Mouse (Mus musculus) midbrain, embryonic 11.5 days (tissue): Measurements from ENCODE around the gene Tmem151b. TPM values are rescaled to one million over a fixed set of nuclear protein-coding genes. Genes with fewer than 3 reads are reported as not detected.

Source experiments
- ATAC-seq: fragments of 200-750 bp; cut with Nextera tagmentation; 2 replicates; pipeline ENCODE4 v1.8.0; 2017; ENCODE audit warnings: moderate TSS enrichment, moderate library complexity; ENCODE audit not compliant: low FRiP score
- DNase-seq: peaks from one replicate; pipeline ENCODE4 v3.0.0; 2015; ENCODE audit warnings: low spot score; ENCODE audit errors: missing footprints
- H3K27ac ChIP-seq: fragments of 300-500 bp; sonication (generic); 2 replicates; pipeline ENCODE4 v1.5.1; 2014; ENCODE audit warnings: low read depth, low read length
- H3K27me3 ChIP-seq: fragments of 300-500 bp; sonication (generic); 2 replicates; pipeline ENCODE4 v1.6.1; 2014; ENCODE audit warnings: mild to moderate bottlenecking, low read length, moderate library complexity, mixed read lengths; ENCODE audit not compliant: control insufficient read depth, insufficient read depth
- H3K36me3 ChIP-seq: fragments of 300-500 bp; sonication (generic); 2 replicates; pipeline ENCODE4 v1.6.1; 2014; ENCODE audit warnings: mild to moderate bottlenecking, low read length, moderate library complexity, mixed read lengths; ENCODE audit not compliant: control insufficient read depth, insufficient read depth
- H3K4me1 ChIP-seq: fragments of 300-500 bp; sonication (generic); 2 replicates; pipeline ENCODE4 v1.6.1; 2014; ENCODE audit warnings: low read length; ENCODE audit not compliant: control insufficient read depth, insufficient read depth
- H3K4me2 ChIP-seq: fragments of 300-500 bp; sonication (generic); 2 replicates; pipeline ENCODE4 v1.6.1; 2014; ENCODE audit warnings: mild to moderate bottlenecking, moderate library complexity
- H3K4me3 ChIP-seq: fragments of 300-500 bp; sonication (generic); 2 replicates; pipeline ENCODE4 v1.5.1; 2014; ENCODE audit warnings: low read depth, low read length
- H3K9ac ChIP-seq: fragments of 300-500 bp; sonication (generic); 2 replicates; pipeline ENCODE4 v1.6.1; 2014; ENCODE audit warnings: low read length
- H3K9me3 ChIP-seq: fragments of 300-500 bp; sonication (generic); 2 replicates; pipeline ENCODE4 v1.6.1; 2016; ENCODE audit warnings: low read length; ENCODE audit not compliant: control insufficient read depth
- WGBS: fragments of 180-500 bp; shearing (Covaris S2); extraction: QIAGEN DNeasy Blood & Tissue Kit; methylation state at CpG from one replicate; pipeline ENCODE4 v1.1.7; 2014; 5-methylcytosine and 5-hydroxymethylcytosine counted together
- polyA plus RNA-seq: library from polyadenylated mRNA; unstranded; fragments of >200 nt; fragmentation: Nextera tagmentation; extraction: Ambion mirVana; gene quantifications from 2 replicates; pipeline ENCODE4 v1.2.1, GENCODE M21; 2014

Tmem151b gene
- polyA plus RNA-seq, 1 experiment from 2014 or later: 6.2 TPM

DNA sequence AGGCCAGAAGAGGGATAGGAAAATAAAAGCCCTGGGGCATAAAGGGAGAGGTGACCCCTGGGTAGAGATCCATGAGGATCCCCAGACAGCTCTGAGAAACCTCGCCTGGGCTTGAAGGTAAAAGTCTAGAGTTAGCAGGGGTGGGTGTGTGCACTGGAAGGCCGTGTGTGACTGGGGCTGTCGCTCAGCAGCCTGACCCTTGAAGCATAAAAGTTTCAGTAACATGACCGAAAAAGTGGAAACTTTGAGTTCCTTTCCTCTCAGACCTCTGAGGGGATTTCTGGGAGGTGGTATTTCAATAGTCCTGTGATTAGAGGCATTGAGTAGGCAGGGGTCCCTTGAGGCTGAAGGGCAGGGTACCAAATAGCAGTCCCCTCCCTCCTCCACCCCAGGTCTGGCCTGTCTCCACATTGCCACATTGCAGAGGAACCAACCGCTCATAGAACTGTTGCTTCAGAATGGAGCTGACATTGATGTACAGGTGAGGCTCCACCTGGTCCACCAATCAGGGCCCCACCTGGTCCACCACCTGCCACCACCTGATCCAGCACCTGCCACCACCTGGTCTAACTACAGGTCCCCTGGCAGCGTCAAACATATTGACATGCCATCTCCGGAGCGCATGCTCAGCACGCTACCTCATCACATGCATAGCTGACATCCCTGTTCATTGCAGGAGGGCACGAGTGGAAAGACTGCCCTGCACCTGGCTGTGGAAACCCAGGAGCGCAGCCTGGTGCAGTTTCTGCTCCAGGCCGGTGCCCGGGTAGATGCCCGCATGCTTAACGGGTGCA is 10.5 kb upstream of the Tmem151b start:
- H3K36me3 ChIP-seq: no peaks in the 10 kb centered on the region
- peaks cover 10% of the 10 kb centered on the region for H3K4me1 ChIP-seq
- no peak overlapping the region for H3K27ac ChIP-seq
- ATAC-seq (no peak), DNase-seq (no peak)
- H3K9ac ChIP-seq: no peak overlapping the region
- H3K4me2 ChIP-seq: no peak overlapping the region
- H3K9me3 ChIP-seq: no peaks in the 10 kb centered on the region
- H3K4me3 ChIP-seq: no peak overlapping the region
- H3K27me3 ChIP-seq: peaks cover 7% of the 10 kb centered on the region; the same call in 1 of the 2 replicates
- WGBS: 91% methylated on average over 15 of the region's 15 CpGs

DNA sequence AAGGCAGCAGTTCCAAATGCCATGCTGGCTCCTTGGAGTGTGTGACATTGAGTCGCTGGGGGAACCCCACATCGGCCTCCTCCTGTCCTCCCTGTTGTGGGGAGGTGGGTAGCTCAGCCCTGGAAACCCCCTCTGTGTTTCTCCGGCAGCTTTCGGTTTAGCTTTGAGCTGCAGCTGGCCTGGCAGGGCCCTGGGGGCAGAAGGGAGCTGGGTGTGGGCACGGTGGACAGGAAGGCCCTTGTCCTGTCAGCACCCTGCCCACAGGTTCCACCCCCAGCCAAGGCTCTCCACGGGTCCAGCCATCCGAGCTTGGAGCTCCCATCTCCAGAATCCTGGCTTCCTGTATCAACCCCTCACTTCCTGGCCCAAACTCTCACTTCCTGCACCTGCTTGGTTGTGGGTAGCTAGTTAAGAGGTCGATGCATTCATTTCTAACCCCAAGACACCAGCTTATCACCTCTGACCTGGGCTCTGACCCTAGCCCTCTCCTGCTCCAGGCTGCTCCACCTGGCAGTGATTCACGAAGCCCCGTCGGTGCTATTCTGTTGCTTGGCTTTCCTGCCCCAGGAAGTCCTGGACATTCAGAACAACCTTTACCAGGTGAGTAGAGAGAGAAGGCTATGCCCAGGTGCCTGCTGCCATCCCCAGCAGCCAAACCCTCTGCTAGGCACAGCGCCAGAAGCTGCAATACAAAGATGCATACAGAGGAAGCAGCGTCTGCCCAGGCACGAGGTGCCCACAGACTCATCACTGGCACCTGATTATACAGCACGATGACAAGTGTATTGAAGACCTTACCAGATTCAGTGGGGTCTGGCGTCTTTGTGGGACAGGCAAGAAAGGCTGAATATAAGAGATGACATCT is 8.8 kb upstream of the Tmem151b start:
- ATAC-seq: no peak
- Histone ChIP-seq H3K4me2 (no peak overlapping the region), H3K27me3 (peaks cover 7% of the 10 kb centered on the region; the same call in 1 of the 2 replicates), H3K4me3 (no peak overlapping the region), H3K36me3 (no peaks in the 10 kb centered on the region), H3K27ac (no peak overlapping the region), H3K9me3 (no peaks in the 10 kb centered on the region), H3K4me1 (peaks cover 4% of the 10 kb centered on the region), H3K9ac (no peak overlapping the region)
- 70% methylated on average over 16 of the region's 16 CpGs for WGBS
- DNase-seq: no peak

DNA sequence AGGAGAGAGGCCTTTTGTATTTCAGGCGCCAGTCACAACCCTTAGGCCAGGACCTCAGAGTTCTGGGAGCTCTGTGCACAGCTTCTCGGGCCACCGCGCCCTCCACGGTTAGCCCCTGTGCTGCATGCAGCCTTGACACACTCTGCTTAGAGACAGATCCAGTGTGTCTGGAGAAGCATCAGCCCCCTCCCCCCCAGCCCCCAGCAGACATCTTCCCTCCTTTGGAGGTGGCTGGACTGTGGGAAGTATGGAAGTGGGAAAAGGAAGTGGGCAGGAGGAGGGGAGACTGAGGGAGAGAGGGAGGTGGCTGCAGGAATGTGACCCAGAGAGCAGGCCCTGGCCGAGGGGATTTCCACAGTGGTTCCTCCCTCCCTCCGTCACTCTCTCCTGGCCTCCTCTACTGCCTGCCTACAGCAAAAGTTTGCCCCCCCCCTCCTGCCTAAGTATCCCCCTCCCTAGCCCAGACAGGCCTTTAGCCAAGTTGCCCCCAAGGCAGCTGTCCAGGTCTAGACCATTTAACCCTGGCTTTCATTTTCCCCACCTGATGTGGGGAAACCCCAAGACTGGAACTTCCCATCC is 7.9 kb upstream of the Tmem151b start:
- Histone ChIP-seq H3K9ac (no peak overlapping the region), H3K4me2 (no peak overlapping the region), H3K27me3 (peaks cover 7% of the 10 kb centered on the region; the same call in 1 of the 2 replicates), H3K4me1 (peaks cover 4% of the 10 kb centered on the region), H3K36me3 (no peaks in the 10 kb centered on the region), H3K9me3 (no peaks in the 10 kb centered on the region), H3K4me3 (no peak overlapping the region), H3K27ac (no peak overlapping the region)
- 78% methylated on average over 6 of the region's 7 CpGs for WGBS
- DNase-seq (no peak), ATAC-seq (no peak)

DNA sequence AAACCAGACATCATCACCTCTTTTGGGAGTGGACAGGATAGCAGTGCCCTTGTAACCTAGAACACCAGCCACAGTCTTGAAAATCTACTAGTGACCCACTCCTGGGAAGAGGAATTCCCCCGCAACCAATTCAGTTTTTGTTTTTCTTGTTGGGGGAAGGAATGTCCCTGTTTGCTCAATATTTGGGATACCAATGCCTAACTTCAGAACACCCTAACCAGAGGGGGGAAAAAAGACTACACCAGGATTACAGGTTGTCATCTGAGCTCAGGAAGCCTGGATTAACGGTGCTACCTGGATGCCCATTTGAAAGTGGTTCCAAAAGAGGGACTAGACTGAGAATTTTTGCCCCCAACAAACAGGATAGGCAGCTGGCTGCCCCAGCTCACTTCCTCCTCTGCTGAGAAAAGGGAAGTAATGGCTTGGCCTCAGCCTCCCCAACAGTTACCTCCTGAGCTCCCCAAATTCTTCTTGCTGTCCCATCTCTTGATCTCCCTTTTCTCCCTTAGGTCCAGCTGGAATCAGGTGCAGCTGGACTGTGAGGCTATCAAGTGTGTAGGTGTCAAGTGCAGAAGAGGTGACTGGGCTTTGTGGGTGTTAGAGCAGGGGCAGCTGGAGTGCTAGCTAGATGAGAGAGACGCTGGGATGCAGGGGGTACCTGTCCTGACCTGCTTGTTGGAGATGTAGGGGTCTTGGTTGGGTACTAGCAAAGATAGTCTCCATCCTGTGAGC is 7.2 kb upstream of the Tmem151b start:
- no peak overlapping the region for H3K27ac ChIP-seq
- no peak for ATAC-seq
- peaks cover 10% of the 10 kb centered on the region for H3K4me1 ChIP-seq
- H3K27me3 ChIP-seq: peaks cover 7% of the 10 kb centered on the region; the same call in 1 of the 2 replicates
- no peaks in the 10 kb centered on the region for H3K9me3 ChIP-seq
- H3K9ac ChIP-seq: peak overlapping the region; percentile 77
- H3K4me2 ChIP-seq: peak overlapping the region; percentile 98
- peak overlapping the region; percentile 61 for H3K4me3 ChIP-seq
- WGBS: 82% methylated on average over 3 of the region's 3 CpGs
- DNase-seq: no peak
- no peaks in the 10 kb centered on the region for H3K36me3 ChIP-seq

DNA sequence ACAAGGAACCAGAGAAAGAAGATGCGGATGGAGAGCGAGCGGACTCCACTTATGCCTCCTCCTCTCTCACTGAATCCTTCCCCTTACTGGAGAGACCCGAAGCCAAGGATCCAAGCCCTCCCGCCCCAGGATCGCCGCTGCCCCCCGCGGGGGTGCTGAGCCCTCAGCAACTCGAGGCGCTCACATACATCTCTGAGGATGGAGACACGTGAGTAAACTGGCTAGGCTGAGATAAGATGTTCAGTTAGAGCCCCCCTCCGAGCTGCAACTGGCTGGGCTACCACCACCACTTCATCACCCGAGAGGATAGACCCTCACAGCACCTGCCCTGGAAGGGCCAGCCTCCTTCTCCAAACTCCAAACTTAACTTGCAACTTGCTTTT is 6.6 kb upstream of the Tmem151b start:
- peak; percentile 92 for DNase-seq
- Histone ChIP-seq H3K9ac (peak overlapping the region; percentile 77), H3K4me1 (peaks cover 10% of the 10 kb centered on the region), H3K9me3 (no peaks in the 10 kb centered on the region), H3K27me3 (peaks cover 7% of the 10 kb centered on the region; the same call in 1 of the 2 replicates), H3K36me3 (no peaks in the 10 kb centered on the region), H3K4me2 (peak overlapping the region; percentile 98), H3K4me3 (peak overlapping the region; percentile 61), H3K27ac (no peak overlapping the region)
- 5% methylated on average over 14 of the region's 14 CpGs for WGBS
- no peak for ATAC-seq

DNA sequence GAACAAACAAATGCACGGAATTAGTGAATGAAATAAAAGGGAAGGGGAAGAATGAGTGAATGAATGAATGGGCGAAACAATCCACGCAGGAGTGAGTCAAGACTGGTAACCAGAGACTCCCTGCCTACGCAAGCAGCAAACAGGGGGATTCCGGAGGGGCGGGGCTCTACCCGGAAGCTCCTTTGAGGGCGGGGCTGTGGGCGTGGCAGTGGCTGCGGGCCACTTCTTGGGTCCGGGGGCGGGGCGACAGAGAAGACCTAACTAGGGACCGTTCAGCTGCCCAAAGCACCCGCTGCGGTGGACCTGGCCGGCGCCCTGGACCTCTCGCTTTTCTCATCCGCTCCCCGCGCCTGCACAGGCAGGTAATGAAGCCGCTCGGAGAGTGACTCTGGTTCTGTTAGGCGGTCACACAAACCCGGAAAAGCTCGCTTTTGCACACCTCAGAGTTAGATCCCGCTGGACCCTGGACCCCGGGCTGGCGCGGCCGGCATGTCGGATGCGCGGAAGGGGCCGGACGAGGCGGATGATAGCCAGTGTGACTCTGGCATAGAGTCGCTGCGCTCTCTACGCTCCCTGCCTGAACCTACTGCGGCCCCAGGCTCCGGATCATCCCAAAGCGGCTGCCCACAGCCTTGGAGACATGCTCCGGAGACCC is 6.1 kb upstream of the Tmem151b start, which contains the start of gene Nfkbie:
TSS of gene Nfkbie (plus strand) at position 252 of the 655 bp plus-strand sequence.
- ATAC-seq: peak; percentile 80
- WGBS: under 1% methylated on average over 45 of the region's 45 CpGs
- Histone ChIP-seq H3K27me3 (peaks cover 7% of the 10 kb centered on the region; the same call in 1 of the 2 replicates), H3K9me3 (no peaks in the 10 kb centered on the region), H3K4me1 (peaks cover 10% of the 10 kb centered on the region), H3K9ac (peak within 1 kb of the TSS; percentile 77), H3K4me2 (peak within 1 kb of the TSS; percentile 98), H3K27ac (no peak within 1 kb of the TSS), H3K36me3 (no peaks in the 10 kb centered on the region), H3K4me3 (peak within 1 kb of the TSS; percentile 61)
- DNase-seq: peak; percentile 100

DNA sequence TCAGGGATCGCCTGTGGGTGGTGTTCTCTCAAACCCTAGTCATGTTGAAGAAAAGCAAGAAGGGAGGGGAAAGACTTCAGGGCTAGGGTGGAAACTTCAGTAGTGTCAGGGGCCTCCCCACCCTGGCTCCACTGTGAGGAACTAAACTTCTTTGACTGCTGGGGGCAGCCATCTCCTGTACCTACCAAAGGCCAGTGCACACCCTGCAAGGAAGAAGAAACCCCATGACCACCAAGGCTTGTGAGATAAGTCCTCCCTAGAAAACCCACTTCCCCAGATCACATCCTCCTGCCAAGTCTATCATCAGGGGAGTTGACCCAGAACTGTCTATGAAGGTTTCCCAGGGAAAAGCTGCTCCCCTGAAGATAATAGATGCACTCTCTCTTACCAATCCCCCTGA is 4.9 kb upstream of the Tmem151b start:
- WGBS: 43% methylated on average over 1 of the region's 1 CpGs
- Histone ChIP-seq H3K4me1 (peaks cover 18% of the 10 kb centered on the region), H3K4me3 (no peak overlapping the region), H3K27ac (no peak overlapping the region), H3K4me2 (no peak overlapping the region), H3K36me3 (no peaks in the 10 kb centered on the region), H3K27me3 (peaks cover 7% of the 10 kb centered on the region; the same call in 1 of the 2 replicates), H3K9me3 (no peaks in the 10 kb centered on the region), H3K9ac (no peak overlapping the region)
- ATAC-seq (no peak), DNase-seq (no peak)

DNA sequence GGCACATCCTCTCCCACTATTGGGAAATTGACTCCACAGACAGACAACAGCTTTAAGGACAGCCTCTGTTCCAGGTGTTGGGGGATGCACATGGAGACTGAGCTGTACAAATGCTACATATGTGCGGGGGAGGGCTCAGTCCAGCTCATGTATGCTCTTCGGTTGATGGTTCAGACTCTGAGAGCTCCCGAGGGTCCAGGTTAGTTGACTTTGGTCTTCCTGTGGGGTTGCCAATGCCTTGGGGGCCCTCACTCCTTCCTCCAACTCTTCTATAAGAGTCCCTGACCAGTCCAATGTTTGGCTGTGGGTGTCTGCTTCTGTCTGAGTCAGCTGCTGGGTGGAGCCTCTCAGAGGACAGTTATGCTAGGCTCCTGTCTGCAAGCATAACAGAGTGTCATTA is 3.6 kb upstream of the Tmem151b start:
- no peak overlapping the region for H3K27ac ChIP-seq
- no peak overlapping the region for H3K4me2 ChIP-seq
- DNase-seq (no peak), ATAC-seq (no peak)
- H3K4me3 ChIP-seq: no peak overlapping the region
- WGBS: 83% methylated on average over 3 of the region's 3 CpGs
- H3K4me1 ChIP-seq: peaks cover 21% of the 10 kb centered on the region
- no peak overlapping the region for H3K9ac ChIP-seq
- no peaks in the 10 kb centered on the region for H3K36me3 ChIP-seq
- peaks cover 9% of the 10 kb centered on the region for H3K27me3 ChIP-seq
- no peaks in the 10 kb centered on the region for H3K9me3 ChIP-seq
